Mouse (Mus musculus) forebrain, embryonic 15.5 days (tissue): ENCODE measurements at regions not wholly inside any gene's neighbourhood (a gene's known extent, or its start where the extent isn't known, plus 50 kb on each side); places are given as distances from the start of the nearest gene placed in this dataset.

Experiments used
- ATAC-seq: fragments of 200-750 bp; cut with Nextera tagmentation; replicated peaks from 2 replicates; pipeline ENCODE4 v1.8.0; 2017; ENCODE audit warnings: mild to moderate bottlenecking, moderate TSS enrichment, moderate library complexity
- H3K27ac ChIP-seq: fragments of 300-500 bp; sonication (generic); replicated peaks from 2 replicates; pipeline ENCODE4 v1.5.1; 2015; ENCODE audit warnings: mild to moderate bottlenecking, inconsistent platforms
- H3K27me3 ChIP-seq: fragments of 300-500 bp; sonication (generic); 2 replicates; pipeline ENCODE4 v1.6.1; 2015; ENCODE audit warnings: inconsistent platforms
- H3K36me3 ChIP-seq: fragments of 300-500 bp; sonication (generic); 2 replicates; pipeline ENCODE4 v1.6.1; 2015; ENCODE audit warnings: mild to moderate bottlenecking, inconsistent platforms
- H3K4me1 ChIP-seq: fragments of 300-500 bp; sonication (generic); 2 replicates; pipeline ENCODE4 v1.6.1; 2015; ENCODE audit warnings: inconsistent platforms
- H3K4me2 ChIP-seq: fragments of 300-500 bp; sonication (generic); replicated peaks from 2 replicates; pipeline ENCODE4 v1.6.1; 2015; ENCODE audit warnings: mild to moderate bottlenecking, inconsistent platforms
- H3K4me3 ChIP-seq: fragments of 300-500 bp; sonication (generic); 2 replicates; pipeline ENCODE4 v1.5.1; 2015; ENCODE audit warnings: mild to moderate bottlenecking, inconsistent platforms
- H3K9ac ChIP-seq: fragments of 300-500 bp; sonication (generic); replicated peaks from 2 replicates; pipeline ENCODE4 v1.6.1; 2015; ENCODE audit warnings: mild to moderate bottlenecking, inconsistent platforms
- H3K9me3 ChIP-seq: fragments of 300-500 bp; sonication (generic); 2 replicates; pipeline ENCODE4 v1.6.1; 2016; ENCODE audit warnings: inconsistent platforms
- WGBS: fragments of 180-500 bp; shearing (Covaris S2); methylation state at CpG from one replicate; pipeline ENCODE4 v1.1.7; 2015; ENCODE audit warnings: mixed read lengths; 5-methylcytosine and 5-hydroxymethylcytosine counted together

GRCm38 (mm10) chr2:84184288-84185015 is 194.1 kb downstream of the Gm13691 start:
- H3K36me3 ChIP-seq, result no peaks in the 10 kb centered on the region
- 64% methylated on average over 19 of the region's 19 CpGs for WGBS
- ATAC-seq, result no peak
- 0 out of 2 replicates have a peak, but pooled peaks cover 3% of the 10 kb centered on the region for H3K4me1 ChIP-seq
- H3K4me3 ChIP-seq, result no peak overlapping the region
- no peaks in the 10 kb centered on the region for H3K27me3 ChIP-seq
- H3K9me3 ChIP-seq, result no peaks in the 10 kb centered on the region
- H3K9ac ChIP-seq, result no peak overlapping the region
- 0 out of 2 replicates have a peak overlapping the region, but pooled peaks have one; percentile 5 for H3K27ac ChIP-seq
- H3K4me2 ChIP-seq, result no peak overlapping the region

DNA sequence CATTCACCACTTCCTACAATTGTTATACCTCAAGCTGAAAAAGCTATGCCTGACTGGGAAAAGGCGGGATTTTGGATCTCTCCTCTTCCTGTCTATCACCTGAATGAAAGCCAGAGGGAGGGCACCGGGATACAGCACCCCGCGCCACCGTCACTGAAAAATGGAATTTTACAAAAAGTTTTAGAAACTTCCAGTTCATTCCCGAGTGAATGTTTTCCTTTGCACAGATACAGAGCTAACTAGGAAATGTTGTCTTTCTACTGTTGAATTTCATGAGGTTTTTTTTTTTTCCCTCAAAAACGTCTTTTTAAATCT is 194.6 kb downstream of the Gm13691 start:
- no peak for ATAC-seq
- Histone ChIP-seq H3K4me1 (0 out of 2 replicates have a peak, but pooled peaks cover 3% of the 10 kb centered on the region), H3K27ac (0 out of 2 replicates have a peak overlapping the region, but pooled peaks have one; percentile 5), H3K36me3 (no peaks in the 10 kb centered on the region), H3K4me2 (no peak overlapping the region), H3K4me3 (no peak overlapping the region), H3K9ac (no peak overlapping the region), H3K27me3 (no peaks in the 10 kb centered on the region), H3K9me3 (no peaks in the 10 kb centered on the region)
- WGBS, result 82% methylated on average over 7 of the region's 7 CpGs

DNA sequence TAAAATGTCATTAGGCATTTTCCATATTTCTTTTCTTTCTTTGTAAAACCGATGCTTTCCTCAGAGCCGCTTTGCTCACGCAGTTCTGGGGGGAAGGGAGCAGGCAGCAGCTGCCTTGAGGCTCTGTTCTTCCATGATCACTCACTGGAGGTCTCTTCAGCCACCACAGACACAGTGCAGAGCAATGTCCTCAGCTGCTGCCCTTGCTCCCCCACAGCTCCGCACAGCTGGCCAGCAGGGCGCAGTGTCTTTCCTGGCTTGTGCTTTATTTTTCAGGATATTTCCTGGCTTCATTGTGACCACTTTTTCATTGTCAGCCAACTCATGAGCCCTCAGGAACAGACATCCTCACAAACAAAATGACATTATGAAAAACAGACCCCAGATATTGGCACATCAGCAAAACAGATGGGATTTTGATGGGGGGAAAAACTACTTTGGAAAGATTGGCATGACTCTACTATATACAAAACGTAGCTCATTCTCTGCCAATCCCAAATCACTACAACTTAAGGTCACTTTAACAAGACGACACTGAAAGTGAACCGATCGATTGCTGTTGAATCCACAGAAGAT is 195.9 kb downstream of the Gm13691 start:
- 0 out of 2 replicates have a peak, but pooled peaks cover 3% of the 10 kb centered on the region for H3K4me1 ChIP-seq
- WGBS, result 56% methylated on average over 9 of the region's 9 CpGs
- no peak overlapping the region for H3K4me2 ChIP-seq
- no peak overlapping the region for H3K9ac ChIP-seq
- H3K27ac ChIP-seq, result no peak overlapping the region
- H3K27me3 ChIP-seq, result no peaks in the 10 kb centered on the region
- 0 out of 2 replicates have a peak, but pooled peaks have one; percentile 60 for ATAC-seq
- H3K9me3 ChIP-seq, result no peaks in the 10 kb centered on the region
- H3K4me3 ChIP-seq, result no peak overlapping the region
- no peaks in the 10 kb centered on the region for H3K36me3 ChIP-seq

DNA sequence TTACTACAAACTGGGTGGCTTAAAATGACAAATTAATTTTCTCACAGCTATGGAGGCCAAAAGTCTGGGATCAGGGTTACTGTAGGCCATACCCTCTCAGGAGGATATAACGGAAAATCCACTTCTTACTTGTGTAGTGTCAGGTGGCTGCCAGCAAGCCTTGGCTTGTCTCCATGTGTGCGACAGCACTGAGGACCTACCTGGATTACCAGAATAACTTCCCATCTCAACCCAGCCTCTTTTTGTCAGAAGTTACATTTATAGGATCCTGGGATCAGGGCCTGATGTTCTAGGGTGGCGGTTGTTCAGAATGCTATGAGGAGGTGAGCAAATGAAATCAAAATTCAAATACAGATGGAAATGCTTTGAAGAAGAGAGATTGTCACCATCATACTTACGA is 197.1 kb downstream of the Gm13691 start:
- WGBS, result 95% methylated on average over 4 of the region's 4 CpGs
- ATAC-seq, result no peak

DNA sequence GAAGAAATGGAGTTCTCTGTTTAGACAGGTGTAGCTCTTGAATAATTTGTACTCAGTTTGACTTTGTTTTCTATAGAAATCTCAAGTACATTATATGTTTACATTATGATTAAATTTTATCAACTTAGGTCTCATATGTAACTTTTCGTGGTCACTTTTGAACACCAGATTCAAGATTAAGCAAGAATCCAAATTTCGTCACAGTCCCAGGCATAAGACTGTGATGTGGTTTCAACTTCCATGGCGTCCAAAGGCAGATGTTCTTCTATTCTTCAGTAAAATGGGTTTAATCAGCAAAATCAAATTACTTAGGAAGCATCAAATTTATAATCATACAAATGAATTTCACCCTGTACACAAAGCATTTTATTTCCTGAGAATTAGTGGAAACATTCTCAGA is 198.9 kb downstream of the Gm13691 start:
- WGBS, result 94% methylated on average over 3 of the region's 3 CpGs
- H3K9me3 ChIP-seq, result no peaks in the 10 kb centered on the region
- H3K4me1 ChIP-seq, result 0 out of 2 replicates have a peak, but pooled peaks cover 3% of the 10 kb centered on the region
- H3K36me3 ChIP-seq, result no peaks in the 10 kb centered on the region
- no peak overlapping the region for H3K9ac ChIP-seq
- no peak overlapping the region for H3K4me2 ChIP-seq
- no peak overlapping the region for H3K27ac ChIP-seq
- H3K4me3 ChIP-seq, result no peak overlapping the region
- no peak for ATAC-seq
- no peaks in the 10 kb centered on the region for H3K27me3 ChIP-seq

More for the DNA sequence above, 197.1 kb downstream of the Gm13691 start:
- H3K4me1 ChIP-seq, result 0 out of 2 replicates have a peak, but pooled peaks cover 3% of the 10 kb centered on the region
- H3K4me2 ChIP-seq, result no peak overlapping the region
- H3K27me3 ChIP-seq, result no peaks in the 10 kb centered on the region
- no peaks in the 10 kb centered on the region for H3K36me3 ChIP-seq
- no peak overlapping the region for H3K9ac ChIP-seq
- H3K9me3 ChIP-seq, result no peaks in the 10 kb centered on the region
- no peak overlapping the region for H3K27ac ChIP-seq
- no peak overlapping the region for H3K4me3 ChIP-seq

- Histone ChIP-seq H3K9me3 (no peaks in the 10 kb centered on the region), H3K4me3 (no peak overlapping the region), H3K4me1 (no peaks in the 10 kb centered on the region), H3K4me2 (no peak overlapping the region), H3K36me3 (no peaks in the 10 kb centered on the region), H3K27ac (no peak overlapping the region), H3K27me3 (no peaks in the 10 kb centered on the region), H3K9ac (no peak overlapping the region)
- 76% methylated on average over 1 of the region's 1 CpGs for WGBS
- no peak for ATAC-seq
These were observed 208.1 kb downstream of the Calcrl start for GRCm38 (mm10) chr2:84217116-84217515.

DNA sequence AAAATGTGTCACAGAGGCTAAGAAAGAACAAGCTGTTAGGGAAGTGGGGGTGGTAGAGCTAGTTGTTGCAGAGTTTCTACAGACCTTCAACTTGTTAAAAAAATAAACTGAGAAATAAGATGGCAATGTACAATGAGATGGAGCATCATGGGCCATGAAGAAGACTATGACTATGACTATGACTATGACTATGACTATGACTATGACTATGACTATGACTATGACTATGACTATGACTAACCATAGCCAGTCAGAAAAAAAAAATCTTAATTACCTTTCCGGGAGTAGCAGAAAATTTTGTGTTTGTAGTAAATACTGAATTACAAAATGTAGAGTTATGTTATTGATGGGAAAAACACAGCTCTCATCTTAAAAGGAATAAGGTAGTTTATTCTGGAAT is 203.2 kb downstream of the Calcrl start:
- no peak for ATAC-seq
- Histone ChIP-seq H3K36me3 (no peaks in the 10 kb centered on the region), H3K9me3 (no peaks in the 10 kb centered on the region), H3K4me1 (no peaks in the 10 kb centered on the region), H3K9ac (no peak overlapping the region), H3K27me3 (no peaks in the 10 kb centered on the region), H3K4me3 (no peak overlapping the region), H3K4me2 (no peak overlapping the region), H3K27ac (no peak overlapping the region)
- WGBS, result 92% methylated on average over 1 of the region's 1 CpGs

- no peak overlapping the region for H3K9ac ChIP-seq
- no peak overlapping the region for H3K27ac ChIP-seq
- H3K27me3 ChIP-seq, result no peaks in the 10 kb centered on the region
- H3K36me3 ChIP-seq, result no peaks in the 10 kb centered on the region
- no peak overlapping the region for H3K4me3 ChIP-seq
- no peaks in the 10 kb centered on the region for H3K9me3 ChIP-seq
- 74% methylated on average over 3 of the region's 3 CpGs for WGBS
- ATAC-seq, result no peak
- no peak overlapping the region for H3K4me2 ChIP-seq
- H3K4me1 ChIP-seq, result no peaks in the 10 kb centered on the region
These were observed 195.4 kb downstream of the Calcrl start for GRCm38 (mm10) chr2:84229777-84230176.

GRCm38 (mm10) chr2:84235641-84236040 is 189.6 kb downstream of the Calcrl start:
- Histone ChIP-seq H3K4me1 (no peaks in the 10 kb centered on the region), H3K27ac (no peak overlapping the region), H3K27me3 (no peaks in the 10 kb centered on the region), H3K9me3 (no peaks in the 10 kb centered on the region), H3K9ac (no peak overlapping the region), H3K4me2 (no peak overlapping the region), H3K36me3 (no peaks in the 10 kb centered on the region), H3K4me3 (no peak overlapping the region)
- no peak for ATAC-seq
- WGBS, result 76% methylated on average over 4 of the region's 4 CpGs

- no peak for ATAC-seq
- H3K27me3 ChIP-seq, result no peaks in the 10 kb centered on the region
- H3K27ac ChIP-seq, result no peak overlapping the region
- 30% methylated on average over 4 of the region's 4 CpGs for WGBS
- no peaks in the 10 kb centered on the region for H3K4me1 ChIP-seq
- H3K4me2 ChIP-seq, result no peak overlapping the region
- H3K36me3 ChIP-seq, result no peaks in the 10 kb centered on the region
- H3K9ac ChIP-seq, result no peak overlapping the region
- H3K9me3 ChIP-seq, result no peaks in the 10 kb centered on the region
- H3K4me3 ChIP-seq, result no peak overlapping the region
These were observed 184.0 kb downstream of the Calcrl start for GRCm38 (mm10) chr2:84241244-84241643.

GRCm38 (mm10) chr2:84241986-84242385 is 183.2 kb downstream of the Calcrl start:
- no peak overlapping the region for H3K4me2 ChIP-seq
- ATAC-seq, result no peak
- 60% methylated on average over 1 of the region's 1 CpGs for WGBS
- H3K9me3 ChIP-seq, result no peaks in the 10 kb centered on the region
- no peak overlapping the region for H3K9ac ChIP-seq
- H3K4me1 ChIP-seq, result no peaks in the 10 kb centered on the region
- no peak overlapping the region for H3K27ac ChIP-seq
- H3K36me3 ChIP-seq, result no peaks in the 10 kb centered on the region
- no peaks in the 10 kb centered on the region for H3K27me3 ChIP-seq
- no peak overlapping the region for H3K4me3 ChIP-seq

DNA sequence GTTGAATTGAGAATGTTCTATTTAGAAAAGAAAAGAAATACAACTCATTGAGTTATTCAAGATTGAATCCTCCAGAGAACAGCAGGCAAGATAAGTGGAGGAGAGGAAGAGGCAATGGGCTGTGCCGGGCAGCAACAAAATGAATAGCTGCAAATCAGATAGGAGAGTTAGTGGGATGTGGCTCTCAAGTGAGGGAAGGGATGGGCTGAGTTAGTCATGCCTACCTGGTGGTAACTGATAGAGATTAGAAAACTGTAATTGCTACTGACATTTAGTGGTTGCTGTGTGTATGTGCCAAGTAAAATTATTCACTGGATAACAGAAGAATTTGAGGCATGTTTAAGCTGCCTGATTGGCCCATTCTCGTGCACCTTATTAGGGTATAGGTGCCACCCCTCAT is 179.3 kb downstream of the Calcrl start:
- Histone ChIP-seq H3K4me1 (no peaks in the 10 kb centered on the region), H3K27ac (no peak overlapping the region), H3K36me3 (no peaks in the 10 kb centered on the region), H3K4me3 (no peak overlapping the region), H3K27me3 (no peaks in the 10 kb centered on the region), H3K4me2 (no peak overlapping the region), H3K9ac (no peak overlapping the region), H3K9me3 (no peaks in the 10 kb centered on the region)
- no peak for ATAC-seq
- WGBS, result 82% methylated on average over 2 of the region's 2 CpGs

- H3K4me1 ChIP-seq, result no peaks in the 10 kb centered on the region
- H3K27ac ChIP-seq, result no peak overlapping the region
- no peak overlapping the region for H3K9ac ChIP-seq
- H3K4me2 ChIP-seq, result no peak overlapping the region
- no peaks in the 10 kb centered on the region for H3K9me3 ChIP-seq
- 85% methylated on average over 2 of the region's 2 CpGs for WGBS
- no peak overlapping the region for H3K4me3 ChIP-seq
- ATAC-seq, result no peak
- H3K27me3 ChIP-seq, result no peaks in the 10 kb centered on the region
- no peaks in the 10 kb centered on the region for H3K36me3 ChIP-seq
These were observed 178.6 kb downstream of the Calcrl start for GRCm38 (mm10) chr2:84246562-84246961.
